Mouse (Mus musculus) stomach, postnatal 0 days (tissue): Measurements from ENCODE around the gene Dagla.

Experiments
- CTCF ChIP-seq: IDR thresholded peaks from 2 replicates; pipeline ENCODE4 v1.5.1; 2016; ENCODE audit warnings: antibody characterized with exemption, low read depth, mild to moderate bottlenecking, moderate library complexity
- EP300 ChIP-seq: optimal IDR thresholded peaks from 2 replicates; pipeline ENCODE3; 2016; ENCODE audit warnings: antibody characterized with exemption

DNA sequence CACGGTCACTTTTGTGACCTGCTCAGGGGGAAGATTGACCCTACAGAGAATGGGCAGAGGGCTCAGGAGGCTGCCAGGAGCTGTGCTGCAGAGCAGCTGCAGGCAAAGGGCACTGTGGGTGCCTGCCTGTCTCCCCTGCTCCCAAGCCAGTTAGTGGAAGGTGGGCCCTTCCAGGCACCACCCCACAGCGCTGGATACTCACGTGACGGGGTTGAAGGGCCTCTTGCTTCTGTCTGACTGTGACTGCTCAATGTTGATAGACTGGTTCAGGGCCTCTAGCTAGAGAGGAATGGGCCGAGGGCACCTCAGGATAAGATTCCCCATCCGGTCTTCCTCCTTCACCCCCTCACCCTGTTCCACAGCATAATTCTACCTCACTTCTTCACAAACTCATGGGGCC, 85.1 kb downstream of the Dagla start:
- TF ChIP-seq CTCF (no peak), EP300 (no peak)
